Mouse (Mus musculus): ENCODE measurements around the gene Zfp787.
"Not testable (repeated sequence)": the region's sequence is repeated elsewhere in the genome, so short reads cannot be mapped to it uniquely, and the experiment has no call there.

The Zfp787 gene

DNA sequence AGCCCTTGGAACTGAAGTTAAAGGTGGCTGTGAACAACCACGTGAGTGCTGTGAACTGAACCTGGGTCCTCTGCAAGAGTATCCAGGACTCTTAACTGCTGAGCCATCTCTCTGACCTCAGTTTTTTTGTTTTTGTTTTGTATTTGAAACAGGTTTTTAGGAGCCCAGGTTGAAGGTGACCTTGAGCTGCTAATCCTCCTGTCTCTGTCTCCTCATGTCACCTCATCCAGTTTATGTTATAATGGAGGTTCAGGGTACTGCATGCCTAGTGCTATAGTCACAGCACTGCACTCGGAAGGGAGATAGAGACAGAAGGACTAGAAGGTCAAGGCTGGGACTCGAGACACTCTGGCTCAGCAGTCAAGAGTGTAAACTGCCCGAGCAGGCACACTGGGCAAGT lies 6.4 kb upstream of the Zfp787 start:
- DNase-seq (ENCODE audit: low spot score in 2 of 2), result no peak

DNA sequence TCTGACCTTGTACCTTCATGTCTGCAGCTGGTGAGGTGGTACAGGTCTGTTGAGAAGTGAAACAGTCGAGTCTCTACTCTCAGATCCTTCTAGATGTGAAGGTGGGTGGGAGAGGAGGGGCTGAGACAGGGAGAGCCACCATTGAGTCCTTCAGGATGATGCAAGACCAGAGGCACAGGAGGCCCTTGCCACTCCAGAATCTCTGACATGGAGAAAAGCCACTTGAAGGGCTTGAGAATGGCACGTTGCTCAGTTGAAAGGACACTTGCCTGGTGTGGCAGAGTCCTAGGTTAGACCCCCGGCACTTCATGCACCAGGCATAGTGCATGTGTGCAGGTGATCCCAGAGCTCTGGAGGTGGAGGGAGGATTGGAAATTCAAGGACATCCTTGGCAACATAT lies 5.7 kb upstream of the Zfp787 start:
- no peak for DNase-seq (ENCODE audit: low spot score in 2 of 2)

DNA sequence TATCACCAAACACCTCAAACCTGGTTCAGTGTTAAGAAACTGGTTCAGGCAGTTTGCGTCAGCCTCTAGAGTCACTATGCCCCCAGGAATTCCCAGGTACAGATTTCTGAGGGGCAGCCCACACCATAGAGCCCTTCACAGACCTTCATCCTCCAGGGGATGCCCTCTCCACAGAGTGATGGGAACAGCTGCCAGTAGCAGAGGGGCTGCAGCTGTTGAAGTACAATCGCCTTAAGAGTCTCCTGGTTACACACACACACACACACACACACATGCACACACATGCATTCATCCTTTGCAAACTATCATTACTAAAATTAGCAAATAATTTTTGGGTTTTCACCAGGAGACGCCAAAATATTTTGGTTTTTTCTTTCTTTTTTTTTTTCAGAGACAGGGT lies 3.8 kb upstream of the Zfp787 start:
- DNase-seq (ENCODE audit: low spot score in 2 of 2), result no peak

DNA sequence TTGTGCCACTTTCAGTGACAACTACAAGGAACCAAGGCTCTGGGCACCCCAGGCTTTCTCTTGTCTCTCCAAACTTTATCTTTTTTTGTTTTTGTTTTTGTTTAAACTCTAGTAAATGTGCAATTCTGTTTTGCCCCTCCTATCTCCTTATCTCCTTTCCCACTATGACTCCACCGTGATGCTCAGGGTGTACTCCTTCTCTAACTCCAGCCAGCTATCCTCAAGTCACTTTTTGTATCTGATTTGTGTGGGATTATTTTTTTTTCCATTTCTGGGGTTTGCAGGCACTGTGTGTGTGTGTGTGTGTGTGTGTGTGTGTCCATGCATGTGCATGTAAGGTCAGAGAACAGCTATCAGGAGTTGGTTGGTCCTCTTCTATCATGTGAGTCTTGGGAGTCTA lies 1.7 kb upstream of the Zfp787 start:
- no peak for DNase-seq (ENCODE audit: low spot score in 2 of 2)

GRCm38 (mm10) chr7:6156901-6157472 lies 1.2 kb upstream of the Zfp787 start:
- no peak for DNase-seq (ENCODE audit: low spot score in 2 of 2)

DNA sequence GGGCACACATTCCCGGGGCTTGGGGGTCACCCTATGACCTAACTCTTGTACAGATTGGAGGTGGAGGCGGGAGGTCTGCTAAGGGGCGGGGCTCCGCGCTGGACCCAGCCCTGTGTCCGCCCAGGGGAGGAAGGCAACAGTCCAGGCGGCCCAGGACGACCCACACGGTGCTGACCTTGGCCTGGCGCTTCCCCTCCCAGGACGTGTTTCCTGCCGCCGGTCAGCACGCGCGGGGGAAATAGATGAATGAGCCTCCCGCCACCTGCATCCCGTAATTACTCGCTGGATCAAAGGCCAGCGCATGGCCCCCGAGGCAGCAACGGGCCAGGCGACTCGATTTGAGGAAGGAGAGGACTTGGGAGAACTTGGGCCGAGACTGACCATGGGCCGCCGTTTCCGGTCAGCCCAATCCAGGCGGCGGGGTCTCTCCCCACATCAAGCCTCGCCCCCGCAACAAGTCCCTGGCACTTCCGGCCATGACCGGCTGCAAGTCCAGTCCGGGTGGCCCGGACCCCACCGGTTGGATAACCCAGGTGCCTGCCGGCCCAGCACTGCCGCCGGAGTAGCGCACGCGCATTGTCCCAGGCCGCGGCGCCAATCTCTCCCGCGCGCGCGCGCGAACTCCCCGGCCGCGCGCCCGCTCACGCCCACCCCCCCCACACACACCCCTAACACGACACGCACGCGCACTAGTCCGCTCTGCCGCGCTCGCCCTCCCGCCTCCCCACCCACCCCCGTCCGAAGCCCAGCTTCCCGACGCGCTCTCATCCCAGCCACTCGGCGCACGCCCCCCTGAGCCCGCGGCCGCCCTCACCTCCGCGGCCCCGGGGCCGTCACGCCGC lies 545 bp downstream of the Zfp787 start:
- peak; percentile 88 to 91 for DNase-seq (ENCODE audit: low spot score in 2 of 2)

- DNase-seq (ENCODE audit: low spot score in 2 of 2), result no peak
Measured at GRCm38 (mm10) chr7:6154164-6154563, 1.6 kb downstream of the Zfp787 start.

DNA sequence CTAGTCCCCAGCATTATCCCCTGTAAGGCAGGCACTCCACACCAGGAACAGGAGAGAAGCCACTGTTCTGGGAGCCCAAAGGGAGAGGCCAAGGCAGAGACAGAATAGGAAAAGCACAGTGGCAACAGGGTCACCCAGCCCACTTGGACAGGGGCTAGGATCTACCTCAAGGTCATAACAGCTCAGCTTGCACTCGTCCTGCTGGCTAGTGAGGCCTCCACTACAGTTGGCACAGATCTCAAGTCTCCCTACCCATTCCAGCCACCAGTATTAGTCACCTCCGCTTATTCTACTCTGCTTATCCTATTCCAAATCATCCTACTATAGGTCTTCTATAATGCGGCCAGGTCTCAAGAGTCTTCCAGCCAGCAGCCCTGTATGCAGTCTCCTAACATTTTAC lies 2.7 kb downstream of the Zfp787 start:
- no peak for DNase-seq (ENCODE audit: low spot score in 2 of 2)

GRCm38 (mm10) chr7:6152036-6152435 lies 3.8 kb downstream of the Zfp787 start:
- DNase-seq (ENCODE audit: low spot score in 2 of 2), result no peak

DNA sequence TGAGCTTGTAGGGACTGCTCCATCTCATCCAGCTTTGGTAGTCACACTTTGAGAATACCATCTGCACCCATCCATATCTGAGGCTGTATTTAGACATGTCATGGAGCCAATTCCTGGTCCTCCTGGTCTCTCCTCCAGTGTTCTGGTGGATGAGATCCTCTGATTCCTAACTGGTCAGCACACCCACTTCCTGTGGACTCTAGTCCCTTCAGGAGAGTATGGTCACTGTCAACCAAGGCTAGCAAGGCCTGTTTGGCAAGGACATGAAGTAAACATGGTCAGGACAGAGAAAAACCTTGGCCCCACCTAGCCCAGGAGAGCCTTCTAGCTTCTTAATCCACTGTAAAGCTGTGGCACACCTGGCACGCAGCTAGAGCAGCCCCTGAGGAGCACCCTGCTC lies 4.5 kb downstream of the Zfp787 start:
- no peak for DNase-seq (ENCODE audit: low spot score in 2 of 2)

- DNase-seq (ENCODE audit: low spot score in 2 of 2), result no peak
Measured at GRCm38 (mm10) chr7:6147688-6148087, 8.1 kb downstream of the Zfp787 start.

DNA sequence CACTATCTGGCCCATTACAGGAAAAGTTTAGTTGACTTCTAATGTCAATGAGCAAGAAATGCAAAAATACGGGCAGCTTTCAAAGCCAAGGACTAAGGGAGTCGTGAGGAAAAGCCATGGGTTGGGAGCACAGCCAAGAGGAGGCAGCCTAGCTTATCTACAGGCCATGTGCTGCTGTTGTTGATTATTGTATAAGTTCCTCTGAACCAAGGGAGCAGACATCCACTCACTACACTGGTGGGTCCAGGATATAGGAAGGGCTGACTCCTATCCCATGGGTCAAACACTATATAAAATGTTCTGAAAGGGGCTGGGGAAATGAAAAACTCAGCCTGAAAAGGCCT lies 8.8 kb downstream of the Zfp787 start:
- DNase-seq (ENCODE audit: low spot score in 2 of 2), result no peak

GRCm38 (mm10) chr7:6146194-6146981 lies 9.4 kb downstream of the Zfp787 start:
- DNase-seq (ENCODE audit: low spot score in 2 of 2), result no peak

- DNase-seq (ENCODE audit: low spot score in 2 of 2), result no peak
Measured at GRCm38 (mm10) chr7:6145423-6146188, 10.2 kb downstream of the Zfp787 start.

- DNase-seq (ENCODE audit: low spot score in 2 of 2), result no peak
Measured at GRCm38 (mm10) chr7:6143991-6144531, 11.7 kb downstream of the Zfp787 start.

- DNase-seq (ENCODE audit: low spot score in 2 of 2), result no peak
Measured at GRCm38 (mm10) chr7:6139295-6139694, 16.5 kb downstream of the Zfp787 start.

- peak in 1 of 2 experiments; percentile 15 for DNase-seq (ENCODE audit: low spot score in 2 of 2)
Measured at GRCm38 (mm10) chr7:6136497-6136896, 19.3 kb downstream of the Zfp787 start.

GRCm38 (mm10) chr7:6132646-6133045 lies 23.2 kb downstream of the Zfp787 start:
- no peak for DNase-seq (ENCODE audit: low spot score in 2 of 2)

GRCm38 (mm10) chr7:6130346-6130745 lies 25.5 kb downstream of the Zfp787 start:
- DNase-seq (ENCODE audit: low spot score in 2 of 2), result no peak

- DNase-seq (ENCODE audit: low spot score in 2 of 2), result peak; percentile 93
Measured at GRCm38 (mm10) chr7:6126690-6127448, 28.9 kb downstream of the Zfp787 start.

DNA sequence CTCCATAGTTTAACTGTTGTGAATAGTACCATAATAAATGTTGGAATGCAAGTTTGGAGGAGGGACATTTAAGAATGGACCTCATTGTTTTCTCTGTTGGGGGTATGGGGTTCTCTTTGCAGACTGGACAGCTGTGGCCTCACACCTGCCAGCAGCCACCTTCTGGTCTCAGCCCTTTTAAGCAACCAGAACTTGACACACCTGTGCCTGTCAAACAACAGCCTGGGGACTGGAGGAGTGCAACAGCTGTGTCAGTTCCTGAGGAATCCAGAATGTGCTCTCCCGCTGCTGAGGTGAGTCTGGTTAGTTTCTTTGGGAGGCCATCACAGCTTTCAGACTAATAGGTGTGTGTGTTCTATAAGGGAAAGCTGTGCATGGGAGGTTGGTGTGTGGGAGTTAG lies 34.7 kb downstream of the Zfp787 start:
- DNase-seq (ENCODE audit: low spot score in 2 of 2), result not testable (repeated sequence)
